Mouse (Mus musculus): ENCODE data around the gene Dclk2.

GRCm38 (mm10) chr3:86850394-86851030 is 70.1 kb downstream of the Dclk2 start:
- TF ChIP-seq CTCF (IDR thresholded peaks at IDR 0.05; ENCODE audit: extremely low read depth, insufficient read depth, low read length) (no peak), POLR2A (IDR thresholded peaks at IDR 0.05; ENCODE audit: extremely low read depth, insufficient read depth, low read length) (no peak)

All from cortical plate, adult 2 months (tissue).